Mouse (Mus musculus) liver, embryonic 15.5 days (tissue): ENCODE measurements around the gene Tbx10. TPM values are rescaled to one million over a fixed set of nuclear protein-coding genes. Genes with fewer than 3 reads are reported as not detected.
"Not testable (repeated sequence)": the region's sequence is repeated elsewhere in the genome, so short reads cannot be mapped to it uniquely, and the experiment has no call there.

ENCODE experiments used
- ATAC-seq: fragments of 200-750 bp; cut with Nextera tagmentation; 2 replicates; pipeline ENCODE4 v1.8.0; 2017; ENCODE audit warnings: moderate number of reproducible peaks, mild to moderate bottlenecking, moderate library complexity; ENCODE audit not compliant: insufficient read depth
- H3K27ac ChIP-seq: fragments of 300-500 bp; sonication (generic); replicated peaks from 2 replicates; pipeline ENCODE4 v1.5.1; 2015; ENCODE audit warnings: mild to moderate bottlenecking, inconsistent platforms
- H3K27me3 ChIP-seq: fragments of 300-500 bp; sonication (generic); 2 replicates; pipeline ENCODE4 v1.6.1; 2015; ENCODE audit warnings: mild to moderate bottlenecking, inconsistent platforms
- H3K36me3 ChIP-seq: fragments of 300-500 bp; sonication (generic); replicated peaks from 2 replicates; pipeline ENCODE4 v1.6.1; 2015; ENCODE audit warnings: moderate library complexity, mild to moderate bottlenecking, inconsistent platforms
- H3K4me1 ChIP-seq: fragments of 300-500 bp; sonication (generic); replicated peaks from 2 replicates; pipeline ENCODE4 v1.6.1; 2015; ENCODE audit warnings: inconsistent platforms
- H3K4me2 ChIP-seq: fragments of 300-500 bp; sonication (generic); 2 replicates; pipeline ENCODE4 v1.6.1; 2015; ENCODE audit warnings: moderate library complexity, mild to moderate bottlenecking, inconsistent platforms
- H3K4me3 ChIP-seq: fragments of 300-500 bp; sonication (generic); replicated peaks from 2 replicates; pipeline ENCODE4 v1.5.1; 2015; ENCODE audit warnings: mild to moderate bottlenecking, inconsistent platforms
- H3K9ac ChIP-seq: fragments of 300-500 bp; sonication (generic); 2 replicates; pipeline ENCODE4 v1.6.1; 2015; ENCODE audit warnings: moderate library complexity, mild to moderate bottlenecking, inconsistent platforms
- H3K9me3 ChIP-seq: fragments of 300-500 bp; sonication (generic); replicated peaks from 2 replicates; pipeline ENCODE4 v1.6.1; 2016; ENCODE audit warnings: inconsistent platforms
- WGBS: fragments of 180-500 bp; shearing (Covaris S2); methylation state at CpG from one replicate; pipeline ENCODE4 v1.1.7; 2015; ENCODE audit warnings: mixed read lengths; ENCODE audit not compliant: insufficient replicate concordance; 5-methylcytosine and 5-hydroxymethylcytosine counted together
- polyA plus RNA-seq: library from polyadenylated mRNA; unstranded; fragments of >200 nt; fragmentation: Nextera tagmentation; extraction: Ambion mirVana; gene quantifications from 2 replicates; pipeline ENCODE4 v1.2.1, GENCODE M21; 2015

The Tbx10 gene
- polyA plus RNA-seq, 1 experiment from 2014 or later: 0.33 TPM

DNA sequence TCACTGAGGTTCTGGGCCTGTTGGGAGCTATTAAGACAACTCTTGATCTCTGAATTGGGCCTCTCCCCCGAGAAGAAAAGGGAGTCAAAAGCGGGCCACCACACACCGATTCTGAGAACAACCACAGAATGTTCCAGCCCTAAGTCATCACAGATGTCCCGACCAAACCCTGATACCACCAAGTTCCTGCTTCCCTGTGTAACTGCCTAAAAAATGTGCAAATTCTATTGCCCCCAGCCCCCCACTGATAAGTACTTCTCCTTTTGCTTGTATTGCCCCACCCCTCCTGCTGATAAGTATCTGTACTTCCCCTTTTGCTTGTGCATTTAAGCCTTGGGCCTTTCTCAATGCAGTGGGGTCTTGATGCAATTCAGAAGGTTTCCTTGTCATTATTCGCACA is 51.6 kb downstream of the Tbx10 start:
- H3K4me2 ChIP-seq, H3K27me3 ChIP-seq, ATAC-seq, H3K9ac ChIP-seq, H3K36me3 ChIP-seq, H3K4me3 ChIP-seq, H3K9me3 ChIP-seq: not testable (repeated sequence)
- H3K4me1 ChIP-seq: peaks cover 48% of the 10 kb centered on the region
- H3K27ac ChIP-seq: peak overlapping the region; percentile 61; the same call in 1 of the 2 replicates
- WGBS: 42% methylated on average over 5 of the region's 5 CpGs

DNA sequence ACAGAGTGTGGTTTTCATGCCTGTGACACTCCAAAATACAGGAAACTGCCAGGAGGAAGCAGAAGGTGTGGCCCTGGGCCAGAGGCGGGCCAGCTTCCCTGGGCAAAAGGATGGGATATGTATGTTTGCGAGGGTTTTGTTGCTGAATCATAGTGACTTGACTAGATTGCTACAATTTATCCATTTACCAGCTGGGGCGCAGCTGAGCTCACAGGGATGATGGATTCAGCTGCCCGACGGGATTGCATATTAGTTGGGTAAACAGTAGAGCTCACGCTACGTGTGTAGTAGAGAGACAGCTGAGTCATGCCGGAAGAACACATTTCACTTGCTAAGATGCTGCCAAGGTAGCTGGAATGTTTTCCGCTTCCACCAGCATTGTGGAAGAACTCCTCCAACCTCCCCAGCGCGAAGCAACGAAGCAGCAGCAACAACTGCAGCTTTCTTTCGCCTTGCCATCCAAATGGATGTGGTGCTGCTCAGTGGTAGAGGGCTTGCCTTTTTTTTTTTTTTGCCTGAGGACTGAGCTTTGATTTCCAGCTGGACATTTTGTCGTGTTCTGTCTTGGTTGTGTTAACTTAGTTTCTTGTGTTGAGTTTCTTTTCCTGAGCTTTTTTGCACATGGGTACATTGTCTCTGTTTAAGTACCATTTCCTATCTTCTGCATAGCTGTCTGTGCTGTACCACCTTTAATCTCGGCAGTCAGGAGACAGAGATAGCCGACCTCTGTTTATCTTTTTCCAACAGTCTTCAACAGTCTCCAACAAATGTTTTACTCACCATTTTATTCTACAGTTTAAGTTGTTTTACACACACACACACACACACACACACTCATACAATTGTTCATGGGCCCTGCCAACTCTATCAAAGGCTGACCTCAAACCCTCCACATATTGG is 53.7 kb downstream of the Tbx10 start, which contains the start of gene Gstp2:
Gene Gstp2 (minus strand): TSS at position 58 of the 900 bp plus-strand sequence.
- Histone ChIP-seq H3K9me3 (no peaks in the 10 kb centered on the region), H3K4me3 (peak within 1 kb of the TSS; percentile 30), H3K27ac (peak within 1 kb of the TSS; percentile 96), H3K4me1 (peaks cover 48% of the 10 kb centered on the region), H3K36me3 (no peaks in the 10 kb centered on the region), H3K27me3 (no peaks in the 10 kb centered on the region), H3K4me2 (peak within 1 kb of the TSS; percentile 57), H3K9ac (peak within 1 kb of the TSS; percentile 31; the same call in 1 of the 2 replicates)
- ATAC-seq: peak; percentile 79
- WGBS: 49% methylated on average over 16 of the region's 16 CpGs

DNA sequence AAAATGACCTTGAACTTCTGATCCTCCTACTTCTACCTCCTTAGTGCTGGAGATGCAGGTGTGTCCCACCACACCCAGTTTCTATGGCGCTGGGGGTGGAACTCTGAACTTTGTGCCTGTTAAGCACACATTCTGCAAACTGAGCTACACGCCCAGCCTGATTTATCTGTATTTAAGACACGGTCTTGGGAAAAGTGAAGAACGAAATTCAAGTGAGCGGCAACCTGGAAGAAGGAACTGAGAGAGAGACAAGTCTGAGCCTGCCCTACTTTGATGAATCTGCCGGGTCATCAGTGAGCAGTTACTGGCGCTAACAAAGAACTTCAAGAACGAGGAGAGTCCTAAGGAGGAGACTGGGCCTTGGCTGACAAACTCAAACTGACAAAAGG is 54.3 kb downstream of the Tbx10 start:
- peak; percentile 74 for ATAC-seq
- H3K4me3 ChIP-seq: peak overlapping the region; percentile 30

DNA sequence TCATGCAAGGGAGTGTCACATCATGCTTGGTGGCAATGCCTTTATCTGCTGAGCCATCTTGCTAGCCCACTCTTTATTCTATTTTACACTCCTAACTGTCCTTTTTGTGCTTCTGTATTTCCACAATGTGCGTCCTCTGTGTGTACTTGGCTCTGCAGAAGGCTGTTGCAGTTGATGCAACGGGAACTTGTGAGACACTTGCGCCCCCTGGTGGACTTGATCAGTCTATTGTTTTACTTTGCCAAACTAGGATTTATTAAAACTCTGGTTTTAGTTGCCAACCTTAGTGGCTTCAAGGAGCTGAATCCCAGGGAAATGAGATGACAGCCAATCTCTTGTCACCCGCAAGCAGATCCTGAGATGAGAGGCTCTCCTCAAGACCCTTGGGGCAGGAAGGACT is 55.3 kb downstream of the Tbx10 start:
- no peak for ATAC-seq
- Histone ChIP-seq H3K4me3 (peak overlapping the region; percentile 30; the same call in 1 of the 2 replicates), H3K36me3 (no peaks in the 10 kb centered on the region), H3K27me3 (no peaks in the 10 kb centered on the region), H3K9ac (no peak overlapping the region), H3K27ac (no peak overlapping the region), H3K4me2 (peak overlapping the region; percentile 57; the same call in 1 of the 2 replicates), H3K4me1 (peaks cover 56% of the 10 kb centered on the region), H3K9me3 (no peaks in the 10 kb centered on the region)
- 9% methylated on average over 4 of the region's 4 CpGs for WGBS

More for the DNA sequence above, 54.3 kb downstream of the Tbx10 start:
- Histone ChIP-seq H3K4me1 (peaks cover 49% of the 10 kb centered on the region), H3K9me3 (no peaks in the 10 kb centered on the region), H3K9ac (peak overlapping the region; percentile 31; the same call in 1 of the 2 replicates), H3K27me3 (no peaks in the 10 kb centered on the region), H3K36me3 (no peaks in the 10 kb centered on the region), H3K4me2 (peak overlapping the region; percentile 57), H3K27ac (peak overlapping the region; percentile 96)
- 29% methylated on average over 8 of the region's 8 CpGs for WGBS

DNA sequence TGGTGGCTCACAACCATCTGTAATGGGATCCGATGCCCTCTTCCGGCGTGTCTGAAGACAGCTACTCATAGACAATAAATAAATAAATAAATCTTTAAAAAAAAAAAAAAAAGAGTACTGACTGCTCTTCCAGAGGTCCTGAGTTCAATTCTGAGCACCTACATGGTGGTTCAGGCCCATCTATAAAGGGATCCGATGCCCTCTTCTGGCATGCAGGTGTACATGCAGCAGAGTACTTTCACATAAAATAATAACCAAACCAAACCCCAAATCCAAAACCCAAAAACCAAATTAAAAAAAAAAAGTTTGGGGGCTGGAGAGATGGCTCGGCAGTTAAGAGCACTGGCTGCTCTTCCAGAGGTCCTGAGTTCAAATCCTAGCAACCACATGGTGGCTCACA is 56.5 kb downstream of the Tbx10 start:
- H3K27ac ChIP-seq, H3K36me3 ChIP-seq, H3K9me3 ChIP-seq, ATAC-seq, H3K9ac ChIP-seq, H3K4me3 ChIP-seq, H3K27me3 ChIP-seq, H3K4me2 ChIP-seq: not testable (repeated sequence)
- 68% methylated on average over 5 of the region's 5 CpGs for WGBS
- peaks cover 50% of the 10 kb centered on the region for H3K4me1 ChIP-seq

Other genes starting within 250 kb of the Tbx10 start
- gene Kmt5b, start 225.3 kb upstream of the Tbx10 start, polyA plus RNA-seq: 6.1 and 6.6 TPM in 2 replicates
- gene Chka, start 141.0 kb upstream of the Tbx10 start, polyA plus RNA-seq: 20.1 and 24.8 TPM in 2 replicates
- 29.5 and 38.6 TPM in 2 replicates for gene Tcirg1, start 85.6 kb upstream of the Tbx10 start, polyA plus RNA-seq
- gene Ndufs8, start 80.0 kb upstream of the Tbx10 start, polyA plus RNA-seq: 168 and 173 TPM in 2 replicates
- 8.7 and 9.4 TPM in 2 replicates for gene Aldh3b1, start 62.9 kb upstream of the Tbx10 start, polyA plus RNA-seq
- gene Unc93b1, start 57.6 kb upstream of the Tbx10 start, polyA plus RNA-seq: 32.2 and 36.8 TPM in 2 replicates
- 0.03 TPM in 1 of 2 replicates, not detected in the other for gene Aldh3b3, start 34.1 kb upstream of the Tbx10 start, polyA plus RNA-seq
- gene Aldh3b2, start 20.4 kb upstream of the Tbx10 start, polyA plus RNA-seq: 0.18 and 0.32 TPM in 2 replicates
- gene Acy3, start 6.2 kb upstream of the Tbx10 start, polyA plus RNA-seq: 10.8 and 11.1 TPM in 2 replicates
- 13.3 and 13.8 TPM in 2 replicates for gene Nudt8, start 7.8 kb downstream of the Tbx10 start, polyA plus RNA-seq
- 0.45 and 0.48 TPM in 2 replicates for gene Gm49405, start 7.9 kb downstream of the Tbx10 start, polyA plus RNA-seq
- gene Doc2g, start 10.6 kb downstream of the Tbx10 start, polyA plus RNA-seq: 0.38 and 0.78 TPM in 2 replicates
- gene Ndufv1, start 20.1 kb downstream of the Tbx10 start, polyA plus RNA-seq: 152 and 163 TPM in 2 replicates
- 752 and 794 TPM in 2 replicates for gene Gstp1, start 45.2 kb downstream of the Tbx10 start, polyA plus RNA-seq
- 7.7 and 8.0 TPM in 2 replicates for gene Gstp2, start 53.3 kb downstream of the Tbx10 start, polyA plus RNA-seq
- 77.6 and 97.4 TPM in 2 replicates for gene Gstp3, start 66.8 kb downstream of the Tbx10 start, polyA plus RNA-seq
- gene Cabp2, start 88.8 kb downstream of the Tbx10 start, polyA plus RNA-seq: 0.29 and 0.38 TPM in 2 replicates
- 115 and 127 TPM in 2 replicates for gene Cdk2ap2, start 104.4 kb downstream of the Tbx10 start, polyA plus RNA-seq
- 6.0 and 7.9 TPM in 2 replicates for gene Pitpnm1, start 107.2 kb downstream of the Tbx10 start, polyA plus RNA-seq
- 35.8 and 38.3 TPM in 2 replicates for gene Aip, start 133.1 kb downstream of the Tbx10 start, polyA plus RNA-seq
- gene Gpr152, start 147.0 kb downstream of the Tbx10 start, polyA plus RNA-seq: not detected in 2 replicates
- 0.13 TPM in 2 replicates for gene Cabp4, start 151.3 kb downstream of the Tbx10 start, polyA plus RNA-seq
- 71.8 and 77.5 TPM in 2 replicates for gene Coro1b, start 155.9 kb downstream of the Tbx10 start, polyA plus RNA-seq
- 15.6 and 17.5 TPM in 2 replicates for gene Ptprcap, start 160.9 kb downstream of the Tbx10 start, polyA plus RNA-seq
- gene Rps6kb2, start 170.6 kb downstream of the Tbx10 start, polyA plus RNA-seq: 32.8 and 34.2 TPM in 2 replicates
- 0.64 and 0.76 TPM in 2 replicates for gene Carns1, start 182.7 kb downstream of the Tbx10 start, polyA plus RNA-seq
- 5.5 and 7.0 TPM in 2 replicates for gene Tbc1d10c, start 198.5 kb downstream of the Tbx10 start, polyA plus RNA-seq
- 414 and 425 TPM in 2 replicates for gene Ppp1ca, start 199.3 kb downstream of the Tbx10 start, polyA plus RNA-seq
- gene Rad9a, start 208.9 kb downstream of the Tbx10 start, polyA plus RNA-seq: 15.6 and 16.5 TPM in 2 replicates
- gene Clcf1, start 221.5 kb downstream of the Tbx10 start, polyA plus RNA-seq: 0.38 and 0.56 TPM in 2 replicates
- not detected in 2 replicates for gene AC109138.7, start 221.6 kb downstream of the Tbx10 start, polyA plus RNA-seq
- gene Pold4, start 239.1 kb downstream of the Tbx10 start, polyA plus RNA-seq: 13.1 and 15.0 TPM in 2 replicates